Mouse (Mus musculus): ENCODE results near the gene Sgms1.

Sgms1 gene

DNA sequence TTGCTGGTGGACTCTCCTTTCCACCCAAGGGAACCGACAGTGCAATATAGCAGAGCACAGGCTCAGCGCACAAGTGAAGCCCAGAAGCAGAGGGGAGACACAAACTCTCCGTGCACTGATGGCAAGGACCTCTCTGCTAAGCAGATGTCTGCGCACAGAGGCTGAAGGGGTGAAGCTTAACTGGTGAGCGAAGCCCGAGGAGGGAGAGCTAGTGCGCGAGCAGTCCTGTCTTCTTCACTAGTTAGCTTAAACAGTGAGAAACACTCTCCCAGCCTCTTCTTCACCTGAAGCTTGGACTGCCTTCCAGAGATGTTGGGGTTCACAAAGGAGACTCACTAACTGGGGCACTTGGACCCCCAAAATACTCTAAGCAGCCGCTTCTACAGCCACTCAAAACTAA lies 36.1 kb downstream of the Sgms1 start:
- no peak for DNase-seq

DNA sequence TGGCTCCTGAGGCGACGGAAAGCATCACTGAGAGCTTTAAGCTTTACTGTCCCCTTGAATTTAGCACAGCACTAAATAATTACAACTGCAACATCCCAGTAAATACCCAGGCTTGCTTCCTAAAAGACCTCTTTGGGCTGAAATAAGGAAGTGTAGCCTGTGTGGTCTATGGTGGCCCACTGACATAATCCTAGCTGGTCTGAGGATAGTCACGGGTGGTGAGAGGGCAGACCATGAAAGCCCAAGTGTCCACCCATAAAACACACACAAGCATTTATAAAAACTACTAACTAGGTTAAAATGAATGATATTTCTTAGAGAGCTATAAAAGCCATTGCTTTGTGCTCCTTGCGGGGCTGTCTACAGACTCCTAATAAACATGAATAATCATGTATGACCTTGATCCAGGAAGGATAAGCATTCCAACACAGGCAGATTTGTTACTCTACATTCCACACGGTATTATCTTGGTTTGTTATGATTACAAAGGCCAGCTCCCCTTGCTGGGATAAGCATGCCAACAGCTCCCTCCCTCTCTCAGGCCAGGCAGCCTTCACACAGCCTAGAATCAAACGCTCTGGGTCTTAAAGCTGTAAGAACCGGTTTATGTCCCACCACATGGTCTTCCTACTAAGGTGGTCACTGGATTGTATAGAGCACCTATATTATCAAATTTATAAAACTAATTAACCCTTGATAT lies 40.4 kb downstream of the Sgms1 start:
- DNase-seq = no peak

DNA sequence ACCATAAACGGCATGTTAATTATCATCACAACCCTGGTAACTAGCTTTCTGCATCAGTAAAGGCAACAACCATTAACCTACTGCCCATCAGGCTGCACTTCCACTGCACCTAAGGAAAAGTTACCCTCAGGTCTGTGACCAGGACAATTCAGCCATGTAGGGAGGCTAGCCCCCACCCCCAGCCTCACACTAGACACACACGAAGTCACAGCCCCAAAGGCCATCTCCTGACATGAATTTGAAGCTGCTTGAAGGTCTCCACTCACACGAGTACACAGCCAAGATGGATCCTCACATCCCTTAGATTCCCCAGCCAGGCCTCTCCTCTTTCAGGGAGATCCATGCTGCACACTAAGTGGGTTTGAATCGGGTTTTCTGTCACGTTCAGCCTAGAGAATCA lies 42.0 kb downstream of the Sgms1 start:
- no peak for DNase-seq

DNA sequence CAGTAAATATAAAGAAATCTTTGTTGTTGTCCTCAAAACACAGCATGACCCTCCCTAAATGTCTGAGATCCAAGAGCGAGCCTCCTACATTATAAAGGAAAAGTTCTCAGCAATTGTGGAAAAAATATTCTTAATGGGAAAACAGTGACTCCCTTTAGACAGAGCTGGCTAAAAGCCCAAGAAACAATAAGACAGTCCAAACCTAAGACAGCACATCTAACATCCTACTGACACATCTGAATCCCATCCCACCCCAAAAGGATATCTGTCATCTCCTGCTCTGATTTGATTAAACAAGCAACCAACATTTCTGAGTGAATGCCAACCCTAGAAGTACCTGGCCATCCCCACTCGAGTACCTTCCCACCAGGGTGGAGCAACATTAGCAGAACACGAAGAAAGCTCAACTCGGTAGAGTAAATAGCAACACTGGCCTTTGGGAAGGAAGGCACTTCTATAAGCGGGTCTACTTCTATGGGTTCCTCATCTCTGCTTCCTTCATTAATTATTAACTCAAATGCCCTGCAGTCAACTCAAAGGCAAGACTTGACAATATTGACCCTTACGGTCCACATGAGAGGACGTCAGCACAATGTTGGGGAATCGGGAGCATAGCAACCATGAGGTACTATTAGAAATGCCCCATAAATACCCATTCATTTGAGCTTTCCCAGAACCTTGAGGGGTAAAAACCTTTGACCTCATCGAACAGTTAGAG lies 42.7 kb downstream of the Sgms1 start:
- no peak for DNase-seq

DNA sequence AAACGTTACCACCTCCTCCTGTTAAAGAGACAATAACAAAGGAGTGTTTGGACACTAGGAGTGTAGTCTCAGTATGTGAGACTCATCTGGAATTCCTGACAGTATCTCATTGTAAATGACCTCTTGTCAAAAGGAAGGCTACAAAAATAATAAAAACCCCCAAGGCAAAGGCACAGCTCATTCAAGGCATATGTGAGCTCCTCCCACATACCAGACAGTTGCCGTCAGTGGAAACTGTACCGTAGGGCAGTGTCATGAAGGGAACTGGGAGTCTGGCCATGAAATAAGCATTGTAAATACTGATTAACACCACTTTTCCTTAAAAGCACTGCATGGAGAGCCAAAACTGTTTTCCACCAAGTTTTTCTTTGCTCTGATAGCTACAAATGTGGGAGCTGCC lies 43.3 kb downstream of the Sgms1 start:
- peak; percentile 29 for DNase-seq

DNA sequence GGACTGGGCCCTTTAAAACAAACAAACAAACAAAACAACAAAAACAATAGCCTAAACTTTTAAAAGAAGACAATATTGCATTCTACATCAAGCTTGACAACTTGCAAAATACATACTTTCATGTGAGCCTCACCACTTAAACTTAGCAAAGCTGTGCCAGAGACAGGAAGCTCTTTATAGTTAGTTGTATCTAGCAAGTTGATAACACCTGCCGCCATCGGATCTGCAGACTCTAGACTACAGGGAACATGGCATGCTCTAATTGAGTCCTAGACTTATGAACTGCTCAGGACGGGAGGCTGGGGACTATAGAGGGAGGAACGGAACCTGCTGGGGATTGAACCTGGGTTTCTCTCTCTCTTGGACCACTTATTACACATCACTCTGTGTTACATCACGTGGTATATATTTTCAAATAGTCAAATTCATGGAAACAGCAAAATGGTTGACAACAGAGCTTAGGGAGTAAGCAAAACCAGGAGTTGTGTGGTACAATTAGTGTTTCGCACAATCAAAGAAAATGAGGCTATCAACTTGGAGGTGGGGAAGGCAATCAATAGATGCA lies 44.3 kb downstream of the Sgms1 start:
- DNase-seq = no peak

DNA sequence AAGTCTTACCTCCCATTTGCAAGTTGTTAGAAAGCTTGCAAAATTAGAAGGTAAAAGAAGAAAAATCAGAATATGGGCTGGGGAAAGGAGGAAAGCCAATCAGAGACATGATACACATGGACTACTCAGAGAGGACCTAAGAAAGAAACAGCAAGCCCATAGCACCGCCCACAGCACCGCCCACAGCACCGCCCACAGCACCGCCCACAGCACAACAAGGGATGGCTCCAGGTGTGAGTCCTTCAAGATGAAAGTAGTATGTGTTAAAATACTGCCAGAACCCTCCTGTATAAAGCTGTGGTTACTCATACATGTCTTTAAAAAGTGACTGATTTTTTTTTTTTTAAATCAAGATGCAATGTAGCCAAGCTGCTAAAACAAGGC lies 44.8 kb downstream of the Sgms1 start:
- peak; percentile 55 for DNase-seq

DNA sequence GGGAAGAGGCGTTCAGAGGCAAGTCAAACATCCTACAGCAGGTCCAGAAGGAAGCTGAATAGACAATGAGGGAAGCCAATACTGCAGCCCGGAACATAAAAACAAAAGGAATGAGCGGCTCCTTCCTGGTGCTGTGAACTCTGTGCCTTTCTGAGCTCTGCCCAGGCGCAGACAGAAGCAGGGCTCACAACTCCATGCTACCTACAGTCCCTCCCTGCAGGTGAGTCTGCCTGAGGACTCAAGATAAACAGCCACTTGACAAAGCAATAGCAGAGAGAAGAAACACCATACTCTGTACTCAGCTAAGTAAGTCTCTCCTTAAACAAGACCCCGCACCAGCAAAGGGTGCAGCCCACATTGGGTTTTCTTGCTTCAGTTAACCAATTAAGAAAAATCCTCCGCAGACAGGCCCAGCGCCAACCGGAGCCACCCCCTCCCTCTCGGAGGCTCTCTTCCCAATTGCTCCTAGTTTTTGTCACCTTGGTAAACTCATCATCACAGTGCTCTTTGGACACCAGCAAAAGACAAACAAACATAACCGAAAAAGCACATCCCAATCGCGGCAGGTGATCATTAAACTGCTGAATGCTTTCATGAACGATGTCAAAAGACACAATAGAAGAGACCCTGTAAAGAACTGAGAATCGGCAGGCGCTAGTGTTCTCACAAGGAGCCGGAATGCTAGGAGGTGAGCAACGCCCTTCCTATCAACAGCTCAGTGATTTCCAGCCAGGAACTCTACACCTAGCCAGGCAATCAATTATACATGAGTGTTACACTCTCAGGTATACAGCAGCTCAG lies 45.4 kb downstream of the Sgms1 start:
- no peak for DNase-seq

DNA sequence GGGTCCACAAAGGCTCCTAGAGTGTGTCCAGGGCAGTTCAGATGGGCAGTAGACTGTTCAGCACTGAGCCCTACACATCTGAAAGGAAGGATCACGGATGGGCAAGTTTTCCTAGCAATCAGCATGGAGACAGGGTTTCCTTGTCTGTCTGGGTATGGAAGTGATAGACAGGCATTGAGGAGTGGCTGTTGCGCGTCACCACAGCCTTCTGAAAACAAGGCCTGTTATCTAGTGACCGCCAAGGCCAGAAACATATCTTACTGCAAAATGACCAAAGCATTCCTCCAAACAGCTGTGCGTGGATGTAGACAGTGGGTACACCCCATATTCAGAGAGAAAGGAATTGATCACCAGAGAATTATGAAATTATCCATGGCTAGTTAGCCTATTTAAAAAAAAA lies 47.1 kb downstream of the Sgms1 start:
- DNase-seq = peak; percentile 37

- no peak for DNase-seq
Measured at GRCm38 (mm10) chr19:32341091-32341490, 48.4 kb downstream of the Sgms1 start.

DNA sequence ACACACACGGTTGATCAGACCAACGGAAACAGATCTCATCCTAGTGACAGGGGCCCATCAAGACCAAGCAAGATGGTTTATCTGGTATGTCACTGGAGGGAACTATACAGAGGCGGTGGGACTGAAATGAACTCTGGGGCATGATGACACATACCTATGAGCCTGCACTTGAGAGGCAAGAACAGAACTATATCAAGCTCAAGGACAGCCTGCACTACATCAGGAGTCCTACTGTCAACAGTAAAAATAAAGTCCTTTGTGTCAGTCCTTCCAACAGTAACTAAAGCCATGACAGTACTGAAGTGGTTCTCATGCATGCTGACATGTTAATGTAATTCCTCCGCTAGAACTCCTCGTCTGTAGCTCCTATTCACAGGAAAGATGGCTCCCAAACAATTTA lies 49.3 kb downstream of the Sgms1 start:
- DNase-seq = no peak

DNA sequence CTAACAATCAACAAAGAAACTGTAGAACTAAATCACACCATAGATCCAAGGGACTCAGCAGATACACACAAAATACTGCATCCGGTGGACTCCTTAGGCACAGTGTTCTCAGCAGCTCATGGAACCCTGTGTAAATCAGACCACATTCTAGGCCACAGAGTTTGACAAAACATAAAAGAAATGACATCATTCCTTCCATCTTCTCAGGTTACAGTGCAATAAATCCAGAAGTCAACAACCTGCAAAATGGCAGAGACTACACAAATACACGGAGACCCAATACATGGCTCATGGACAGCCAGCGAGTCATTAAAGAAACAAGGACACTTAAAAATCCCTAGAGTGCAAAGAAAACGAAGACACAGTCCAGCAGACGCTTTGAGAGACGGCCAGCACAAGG lies 51.8 kb downstream of the Sgms1 start:
- DNase-seq = no peak

DNA sequence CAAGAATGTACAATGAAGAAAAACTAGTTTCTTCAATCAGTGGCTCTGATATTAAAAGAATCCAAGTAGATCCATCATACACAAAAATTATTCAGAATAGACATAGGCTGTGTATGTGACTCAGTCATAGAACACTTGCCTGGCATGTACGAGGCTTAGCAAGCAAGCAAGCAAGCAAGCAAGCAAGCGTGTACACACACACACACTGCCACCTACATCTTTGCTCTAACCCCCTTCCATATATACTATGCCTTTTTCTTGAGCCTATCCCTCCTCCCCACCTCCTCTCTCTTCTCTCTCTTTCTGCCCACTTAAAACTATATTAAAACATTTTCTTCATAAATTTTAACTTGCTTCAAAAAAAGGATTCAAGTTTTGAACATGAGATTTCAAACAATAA lies 54.8 kb downstream of the Sgms1 start:
- DNase-seq = no peak

DNA sequence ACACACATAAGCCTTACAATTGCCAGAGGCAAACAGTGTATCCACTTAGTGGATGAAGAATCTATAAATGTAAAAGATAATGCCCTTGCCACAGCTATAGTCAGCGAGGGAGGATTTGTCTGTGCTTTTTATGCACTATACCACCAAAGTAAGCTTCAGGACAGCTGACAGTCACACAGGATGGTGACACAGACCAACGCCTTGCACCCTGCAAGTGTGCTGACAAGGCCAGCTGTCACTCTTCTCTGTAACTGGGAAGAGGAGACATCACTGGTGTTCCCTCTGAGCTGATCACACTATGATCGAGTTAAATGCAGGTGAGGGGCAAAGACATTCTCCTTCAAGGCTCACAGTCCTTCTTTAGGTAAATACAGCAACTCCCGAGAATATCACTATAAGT lies 56.0 kb downstream of the Sgms1 start:
- DNase-seq = no peak

DNA sequence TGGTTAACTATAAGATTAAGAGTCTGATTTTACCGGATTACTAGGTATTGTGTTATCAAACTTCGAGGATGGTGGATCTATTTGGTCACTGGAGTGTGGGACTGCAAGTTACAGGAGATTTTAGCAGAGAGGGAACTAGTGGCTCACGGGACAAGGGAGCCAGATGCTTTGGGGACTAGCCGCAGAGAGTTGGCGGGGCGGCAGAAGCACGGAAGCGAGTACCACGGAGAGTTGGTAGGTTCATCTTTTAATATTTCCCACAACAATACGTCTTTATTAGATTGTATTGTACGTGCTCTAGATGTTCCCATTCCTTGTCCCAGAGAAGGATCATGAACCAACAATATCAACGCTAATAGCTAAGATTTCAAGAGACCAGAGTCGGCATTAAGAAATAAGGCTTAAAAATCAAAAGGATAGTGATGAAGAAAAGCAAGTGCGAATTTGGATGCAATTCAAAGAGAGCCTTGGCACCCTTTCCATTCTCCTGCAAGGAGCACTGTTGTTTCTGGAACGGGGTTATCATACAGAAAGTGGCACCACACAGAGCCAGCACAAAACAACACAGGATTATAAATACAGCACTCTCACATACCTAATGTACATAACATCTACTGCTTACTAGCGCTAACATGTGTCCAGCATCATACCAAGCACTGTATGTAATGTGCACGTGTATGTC lies 56.6 kb downstream of the Sgms1 start:
- DNase-seq = no peak

DNA sequence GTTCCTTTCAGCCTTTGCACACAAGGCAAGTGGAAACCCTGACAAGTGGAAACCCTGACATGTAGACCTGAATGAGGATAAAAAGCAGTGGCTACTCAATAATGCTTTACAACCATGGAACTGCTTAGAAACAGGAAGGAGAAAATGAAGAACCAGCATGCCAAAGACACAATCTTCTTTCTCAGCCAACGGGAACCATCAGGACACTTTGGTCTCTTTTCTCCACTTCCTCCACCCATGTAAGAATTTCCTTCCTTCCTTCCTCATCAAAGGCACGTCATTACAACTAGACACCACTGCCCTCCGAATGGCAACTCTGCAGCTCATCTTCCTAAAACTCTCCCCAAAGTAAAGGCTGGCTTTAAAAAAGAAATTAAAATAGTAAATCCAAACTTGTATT lies 59.3 kb downstream of the Sgms1 start:
- DNase-seq = no peak

- no peak for DNase-seq
Measured at GRCm38 (mm10) chr19:32329511-32329910, 60.0 kb downstream of the Sgms1 start.

- peak; percentile 30 for DNase-seq
Measured at GRCm38 (mm10) chr19:32328089-32328828, 61.3 kb downstream of the Sgms1 start.

DNA sequence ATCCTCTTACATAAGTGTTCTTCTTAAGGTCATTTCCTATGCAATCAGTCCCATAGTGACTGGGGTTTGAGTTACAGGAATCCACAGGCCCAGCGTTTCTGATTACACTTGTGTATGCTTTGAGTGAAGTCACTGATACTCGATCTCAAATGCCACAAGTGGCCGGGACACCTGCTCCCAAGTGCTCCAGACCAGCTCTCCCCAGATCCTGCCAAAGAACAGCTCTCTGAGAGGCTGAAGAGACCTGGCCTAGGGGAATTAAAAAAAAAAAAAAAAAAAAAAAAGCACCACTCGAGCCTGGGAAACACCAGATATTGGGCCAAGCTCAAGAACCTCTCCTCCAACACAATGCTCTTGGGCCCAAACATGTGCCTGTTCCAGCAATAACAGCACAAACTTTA lies 62.9 kb downstream of the Sgms1 start:
- DNase-seq = no peak

- DNase-seq = no peak
Measured at GRCm38 (mm10) chr19:32326156-32326555, 63.4 kb downstream of the Sgms1 start.

GRCm38 (mm10) chr19:32325100-32325768 lies 64.3 kb downstream of the Sgms1 start:
- DNase-seq = no peak

DNA sequence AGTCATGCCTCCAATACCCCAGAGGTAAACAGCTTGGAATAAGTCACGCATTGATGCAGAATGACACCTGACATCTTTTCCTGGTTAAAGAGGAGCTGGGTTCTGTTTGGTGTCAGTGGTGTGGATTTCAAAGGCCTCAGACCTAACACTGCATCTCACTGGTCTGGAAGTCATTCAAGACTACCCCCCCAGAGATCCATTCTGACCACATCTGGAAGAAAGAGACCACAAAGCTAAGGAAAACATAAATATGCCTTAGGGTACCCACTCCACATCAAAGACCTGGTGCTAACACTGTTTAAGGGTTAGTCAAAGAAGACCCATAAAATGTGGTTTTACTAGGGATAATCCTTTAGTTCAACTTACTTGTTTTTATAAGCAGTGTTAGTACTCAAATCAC lies 65.0 kb downstream of the Sgms1 start:
- DNase-seq = no peak
